Mouse (Mus musculus): ENCODE results near the gene Abca5.

Gene Abca5

GRCm38 (mm10) chr11:110297917-110298533, 39.5 kb downstream of the Abca5 start:
- no peak for DNase-seq

- DNase-seq: no peak
Observed at GRCm38 (mm10) chr11:110290586-110290985, 46.9 kb downstream of the Abca5 start.

DNA sequence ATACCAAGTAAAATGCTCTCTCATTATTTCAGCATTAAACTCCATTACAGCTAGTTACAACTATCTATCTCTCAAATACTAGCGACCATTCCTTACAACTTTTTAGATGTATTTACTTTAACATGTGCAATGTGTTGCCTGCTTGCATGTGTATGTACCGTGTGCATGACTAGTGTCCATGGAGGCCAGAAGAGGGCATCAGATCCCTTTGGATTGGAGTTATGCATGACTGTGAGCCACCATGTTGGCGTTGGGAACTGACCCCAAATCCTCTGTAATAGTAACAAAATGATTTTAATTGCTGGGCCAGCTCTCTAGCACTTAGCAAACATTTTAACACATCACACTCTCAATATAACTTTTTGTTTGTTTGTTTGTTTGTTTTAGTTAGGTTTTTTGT, 49.1 kb downstream of the Abca5 start:
- DNase-seq: no peak

GRCm38 (mm10) chr11:110287694-110288093, 49.8 kb downstream of the Abca5 start:
- DNase-seq: no peak

GRCm38 (mm10) chr11:110286331-110286730, 51.2 kb downstream of the Abca5 start:
- no peak for DNase-seq

GRCm38 (mm10) chr11:110284849-110285248, 52.7 kb downstream of the Abca5 start:
- DNase-seq: no peak

- no peak for DNase-seq
Observed at GRCm38 (mm10) chr11:110284185-110284787, 53.2 kb downstream of the Abca5 start.

DNA sequence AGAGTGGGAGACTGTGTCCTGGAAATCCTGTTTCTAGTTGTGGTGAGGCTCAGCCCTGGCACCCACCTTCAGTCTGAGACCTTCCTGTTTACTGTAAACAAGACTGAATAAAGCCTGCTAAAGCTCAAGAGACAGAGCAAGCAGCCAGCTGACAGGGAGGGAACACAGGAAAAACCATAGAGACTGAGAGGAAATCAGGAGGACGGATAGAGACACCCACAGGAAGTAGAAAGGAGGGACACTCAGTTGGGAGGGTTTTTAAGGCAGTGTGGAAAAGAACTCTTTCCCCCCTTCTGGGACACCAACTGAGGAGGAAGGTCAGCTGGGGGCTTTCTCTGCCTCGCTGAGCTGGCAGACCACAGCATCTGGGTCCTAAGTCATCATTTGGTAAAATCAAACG, 62.7 kb downstream of the Abca5 start:
- DNase-seq: peak; percentile 13

- peak; percentile 72 for DNase-seq
Observed at GRCm38 (mm10) chr11:110271745-110272144, 65.8 kb downstream of the Abca5 start.

GRCm38 (mm10) chr11:110268244-110268844, 69.2 kb downstream of the Abca5 start:
- DNase-seq: peak; percentile 93

GRCm38 (mm10) chr11:110267232-110267631, 70.3 kb downstream of the Abca5 start:
- DNase-seq: no peak

- peak; percentile 13 for DNase-seq
Observed at GRCm38 (mm10) chr11:110266757-110267156, 70.8 kb downstream of the Abca5 start.

DNA sequence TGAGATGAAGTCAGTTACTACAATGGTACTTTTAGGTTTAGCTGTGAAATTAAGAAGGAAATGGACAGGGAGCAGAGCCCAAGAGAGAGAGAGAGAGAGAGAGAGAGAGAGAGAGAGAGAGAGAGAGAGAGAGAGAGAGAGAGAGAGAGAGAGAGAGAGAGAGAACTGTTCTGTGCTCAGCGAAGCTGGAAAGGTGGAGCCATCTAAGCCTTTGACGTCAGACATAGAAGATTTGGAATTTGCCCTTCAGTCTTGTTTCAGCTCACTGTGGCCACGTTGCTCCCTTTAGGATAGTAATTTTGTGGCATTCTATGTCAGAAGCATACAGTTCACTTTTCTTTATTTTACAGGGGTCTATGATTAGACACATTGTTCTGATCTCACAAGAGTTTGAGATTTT, 75.6 kb downstream of the Abca5 start:
- no peak for DNase-seq

DNA sequence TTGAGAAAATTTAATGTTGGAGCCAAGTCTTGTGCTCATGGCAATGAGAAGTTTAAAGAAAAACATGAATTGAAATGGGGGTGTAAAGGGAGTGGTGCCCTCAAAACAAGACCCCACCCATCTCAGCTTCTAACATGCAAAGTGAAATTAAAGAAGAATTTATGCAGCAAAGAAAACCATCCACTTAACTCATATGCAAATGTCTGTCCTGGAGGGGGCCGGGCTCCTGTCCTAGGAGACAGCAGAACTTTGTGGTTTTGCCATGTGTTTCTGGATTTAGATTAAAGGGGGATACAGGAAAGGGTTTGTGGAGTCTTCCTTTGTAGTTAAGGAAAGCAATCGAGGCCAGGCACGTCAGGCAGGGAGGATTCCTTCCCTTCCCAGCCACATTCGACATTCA, 79.6 kb downstream of the Abca5 start:
- DNase-seq: no peak

DNA sequence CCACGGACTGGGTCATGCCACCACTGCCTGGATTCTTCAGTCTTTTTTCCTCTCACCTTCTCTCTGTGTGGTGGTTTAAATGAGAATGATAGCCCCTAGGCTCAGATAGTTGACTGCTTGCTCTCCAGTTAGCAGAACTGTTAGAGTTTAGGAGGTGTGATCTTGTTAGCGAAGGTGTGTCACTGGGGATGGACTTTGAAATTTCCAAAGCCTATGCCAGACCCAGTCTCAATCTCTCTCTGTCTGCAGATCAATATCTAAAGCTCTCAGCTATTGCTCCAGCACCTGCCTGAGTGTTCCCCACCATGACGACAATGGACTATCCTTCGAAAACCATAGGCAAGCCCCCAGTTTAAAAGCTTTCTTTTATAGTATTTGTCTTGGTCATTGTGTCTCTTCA, 80.5 kb downstream of the Abca5 start:
- no peak for DNase-seq

DNA sequence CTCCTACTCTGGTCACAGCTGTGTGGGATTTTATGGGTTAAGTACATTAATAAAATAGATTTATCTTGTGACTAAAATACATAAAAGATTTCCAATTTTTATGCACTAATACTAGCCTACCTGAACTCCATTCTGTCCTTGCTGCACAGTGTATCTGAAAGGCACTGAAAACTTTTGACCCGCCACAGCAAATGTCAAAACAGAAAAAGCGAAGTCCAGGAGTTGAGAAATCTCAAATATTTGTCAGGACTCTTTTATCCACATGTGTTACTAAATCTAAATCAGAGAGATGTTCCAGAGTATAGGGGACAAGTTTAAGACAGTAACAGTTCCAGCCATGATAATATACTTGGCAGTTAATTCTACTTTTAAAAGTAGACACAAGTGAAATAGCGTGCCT, 85.3 kb downstream of the Abca5 start:
- no peak for DNase-seq

DNA sequence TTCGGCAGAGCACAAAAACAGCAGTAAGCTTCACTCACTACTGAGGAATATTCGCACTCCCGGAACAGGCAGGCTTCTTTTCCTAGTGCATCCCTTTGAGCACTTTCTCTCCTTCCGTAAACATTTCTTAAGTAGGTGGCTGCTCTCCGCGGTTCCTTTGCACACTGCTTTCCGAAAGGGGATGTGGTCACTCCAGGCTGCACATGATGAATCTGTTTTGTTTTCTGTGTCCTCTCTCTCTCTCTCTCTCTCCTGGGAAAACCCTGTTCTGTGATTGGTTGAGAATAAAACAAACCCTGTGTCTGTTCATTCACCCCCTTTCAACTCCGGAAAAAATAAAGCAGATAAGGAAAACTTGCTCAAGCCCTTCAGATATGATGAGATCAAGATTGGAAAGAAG, 86.0 kb downstream of the Abca5 start, which contains the start of gene Abca6:
Gene Abca6 (minus strand): TSS at position 243 of the 400 bp plus-strand sequence.
- DNase-seq: peak; percentile 36

DNA sequence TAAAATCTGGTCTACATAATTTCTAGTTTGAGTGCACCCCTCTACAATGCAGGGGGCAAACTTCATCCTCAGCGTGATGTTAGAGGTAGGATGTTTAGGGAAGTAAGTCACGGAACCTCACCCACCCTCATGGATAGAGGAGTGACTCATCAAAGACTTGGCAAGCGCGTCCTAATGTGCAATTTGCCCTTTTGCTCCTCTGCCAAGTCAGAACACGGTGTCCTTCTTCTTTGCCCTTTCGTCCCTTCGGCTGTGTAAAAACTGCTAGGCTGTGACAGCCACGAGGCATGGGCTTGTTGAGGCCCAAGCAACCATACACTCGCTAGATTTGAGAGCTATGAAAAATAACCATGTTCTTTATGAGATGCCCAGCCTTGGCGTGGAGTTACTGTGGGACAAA, 92.8 kb downstream of the Abca5 start:
- no peak for DNase-seq

DNA sequence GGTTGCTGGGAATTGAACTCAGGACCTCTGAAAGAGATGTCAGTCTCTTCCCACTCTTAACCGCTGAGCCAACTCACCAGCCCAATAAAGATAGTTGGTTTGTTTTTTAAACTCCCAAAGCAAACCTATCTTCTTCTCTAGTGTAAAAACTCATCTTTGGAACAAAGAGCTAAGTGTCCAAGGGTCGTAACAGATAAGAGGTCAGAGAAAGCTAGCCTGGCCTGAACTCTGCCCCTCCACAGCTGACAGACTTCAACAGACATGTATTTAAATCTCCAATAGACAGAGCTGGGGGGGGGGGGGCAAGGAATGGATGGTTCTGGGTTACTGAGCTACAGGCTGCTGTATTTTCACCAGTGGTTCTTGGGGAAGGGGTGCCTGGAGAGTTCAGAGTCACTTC, 100.0 kb downstream of the Abca5 start:
- DNase-seq: no peak

GRCm38 (mm10) chr11:110232975-110233374, 104.5 kb downstream of the Abca5 start:
- no peak for DNase-seq

All from lung, postnatal 10 days (tissue).